Mouse (Mus musculus) bone marrow macrophage, adult 2 months (primary cell): ENCODE measurements around the gene Cd164.

Source experiments
- CTCF ChIP-seq: IDR thresholded peaks from 2 replicates; pipeline ENCODE4 v1.5.1; 2012; ENCODE audit warnings: low read depth, mild to moderate bottlenecking, low read length, moderate library complexity
- POLR2A ChIP-seq: IDR thresholded peaks from 2 replicates; pipeline ENCODE4 v1.6.1; 2012; ENCODE audit warnings: mild to moderate bottlenecking, low read depth, low read length, borderline replicate concordance

DNA sequence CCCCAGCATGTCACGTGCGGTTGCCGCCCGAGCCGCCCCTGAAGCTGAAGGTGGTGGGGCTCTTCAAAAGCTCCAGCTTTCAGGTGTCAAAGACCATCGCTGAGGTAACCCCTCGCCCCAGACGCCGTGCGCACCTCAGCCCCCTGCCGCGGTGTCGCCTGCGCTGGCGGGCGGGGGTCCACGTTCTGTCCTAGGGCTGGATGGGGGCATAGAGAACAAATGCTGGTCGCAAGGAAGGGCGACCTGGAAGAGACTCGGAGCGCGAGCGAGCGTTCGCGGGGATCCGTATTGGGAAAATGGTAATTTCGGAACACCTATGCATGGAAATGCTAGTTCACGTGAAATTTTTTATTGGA lies 28.7 kb upstream of the Cd164 start:
- TF ChIP-seq CTCF = no peak
- TF ChIP-seq POLR2A = no peak
